Mouse (Mus musculus) left cerebral cortex, postnatal 36 days (tissue): ENCODE results near the gene Frem1. TPM values are rescaled to one million over a fixed set of nuclear protein-coding genes. Genes with fewer than 3 reads are reported as not detected.

ENCODE experiments used
- DNase-seq, 2 experiments: peaks; one replicate each; pipeline ENCODE4 v3.0.0; 2021 to 2022; ENCODE audit warnings: low spot score in 2 of 2, mixed read lengths in 1 of 2
- intact Hi-C: fragments of 180-260 bp; cut with DNase I; formaldehyde crosslinking; loops from one replicate; pipeline ENCODE4 v1.15.1; 2025
- total RNA-seq, 2 experiments: library from RNA; stranded (reverse); gene quantifications; 2 replicates each; pipeline ENCODE4 v1.2.3; 2021

Gene Frem1
- total RNA-seq, 2 experiments from 2014 or later, result 1.4 to 2.6 TPM

- DNase-seq, result no peak
- intact Hi-C loops, result no loop called here
These were observed 170.8 kb downstream of the Frem1 start for GRCm38 (mm10) chr4:82881366-82881765.

- intact Hi-C loops, result no loop called here
- DNase-seq, result no peak
These were observed 171.9 kb downstream of the Frem1 start for GRCm38 (mm10) chr4:82880243-82880642.

- intact Hi-C loops, result no loop called here
- DNase-seq, result no peak
These were observed 173.0 kb downstream of the Frem1 start for GRCm38 (mm10) chr4:82879152-82879551.

- no peak for DNase-seq
These were observed 175.5 kb downstream of the Frem1 start for GRCm38 (mm10) chr4:82876656-82877055.

GRCm38 (mm10) chr4:82875532-82875931, 176.6 kb downstream of the Frem1 start:
- intact Hi-C loops, result no loop called here
- DNase-seq, result no peak

More at GRCm38 (mm10) chr4:82876656-82877055, 175.5 kb downstream of the Frem1 start:
- intact Hi-C loops, result no loop called here

- DNase-seq, result no peak
- intact Hi-C loops, result no loop called here
These were observed 177.3 kb downstream of the Frem1 start for GRCm38 (mm10) chr4:82874791-82875190.

GRCm38 (mm10) chr4:82872548-82872947, 179.6 kb downstream of the Frem1 start:
- DNase-seq, result no peak
- intact Hi-C loops, result no loop called here

GRCm38 (mm10) chr4:82872121-82872520, 180.0 kb downstream of the Frem1 start:
- intact Hi-C loops, result no loop called here
- DNase-seq, result no peak

GRCm38 (mm10) chr4:82870931-82871330, 181.2 kb downstream of the Frem1 start:
- intact Hi-C loops, result no loop called here
- no peak for DNase-seq

- intact Hi-C loops, result no loop called here
- DNase-seq, result no peak
These were observed 184.3 kb downstream of the Frem1 start for GRCm38 (mm10) chr4:82867731-82868445.

- intact Hi-C loops, result no loop called here
- DNase-seq, result no peak
These were observed 185.0 kb downstream of the Frem1 start for GRCm38 (mm10) chr4:82867111-82867510.

GRCm38 (mm10) chr4:82864974-82865699, 187.0 kb downstream of the Frem1 start:
- no peak for DNase-seq
- intact Hi-C loops, result no loop called here

- intact Hi-C loops, result no loop called here
- DNase-seq, result no peak
These were observed 188.8 kb downstream of the Frem1 start for GRCm38 (mm10) chr4:82863316-82863715.

- DNase-seq, result no peak
- intact Hi-C loops, result no loop called here
These were observed 190.7 kb downstream of the Frem1 start for GRCm38 (mm10) chr4:82861451-82861850.

GRCm38 (mm10) chr4:82860566-82860965, 191.6 kb downstream of the Frem1 start:
- intact Hi-C loops, result no loop called here
- DNase-seq, result no peak

- intact Hi-C loops, result loop anchor here (5.0 to 10.0 kb wide), 2 partner anchors 73 to 335 kb away; no protein-coding TSS in a partner anchor
- peak; percentile 88 to 91 for DNase-seq
These were observed 192.7 kb downstream of the Frem1 start, which contains the start of gene Zdhhc21 for GRCm38 (mm10) chr4:82859131-82860125. Gene Zdhhc21 (minus strand): TSS chr4:82859958.

- DNase-seq, result no peak
- intact Hi-C loops, result loop anchor here (5.0 to 10.0 kb wide), 2 partner anchors 74 to 336 kb away; no protein-coding TSS in a partner anchor
These were observed 193.6 kb downstream of the Frem1 start for GRCm38 (mm10) chr4:82858431-82859010.

- intact Hi-C loops, result loop anchor here (5.0 to 10.0 kb wide), 2 partner anchors 75 to 338 kb away; no protein-coding TSS in a partner anchor
These were observed 195.2 kb downstream of the Frem1 start for GRCm38 (mm10) chr4:82856986-82857385.

GRCm38 (mm10) chr4:82853809-82854208, 198.3 kb downstream of the Frem1 start:
- DNase-seq, result no peak
- intact Hi-C loops, result loop anchor here (10.0 kb wide), 1 partner anchor 341 kb away; no protein-coding TSS in a partner anchor

More at GRCm38 (mm10) chr4:82856986-82857385, 195.2 kb downstream of the Frem1 start:
- DNase-seq, result no peak
